Mouse (Mus musculus) megakaryocyte, embryonic 14.5 days (primary cell): ENCODE results near the gene Arl4d.

Source experiments
- FLI1 ChIP-seq: IDR thresholded peaks from 2 replicates; pipeline ENCODE4 v1.6.1; 2012; ENCODE audit warnings: low read length, inconsistent platforms, mixed read lengths
- GATA1 ChIP-seq: IDR thresholded peaks from 3 replicates; pipeline ENCODE4 v1.6.1; 2012; ENCODE audit warnings: mixed read lengths, low read length, inconsistent platforms, borderline replicate concordance

- TF ChIP-seq GATA1, result no peak
- TF ChIP-seq FLI1, result no peak
Observed at GRCm38 (mm10) chr11:101626995-101627856, 38.1 kb upstream of the Arl4d start, which contains the start of gene Rdm1.
